Mouse (Mus musculus): ENCODE data around the gene Hmga1.

GRCm38 (mm10) chr17:27579816-27580215 lies 23.5 kb downstream of the Hmga1 start:
- TF ChIP-seq CTCF (IDR thresholded peaks at IDR 0.05; ENCODE audit: insufficient read depth, low read depth, low read length) (no peak), POLR2A (IDR thresholded peaks at IDR 0.05; ENCODE audit: insufficient read depth, low read depth, low read length) (no peak)

Measured in olfactory bulb, adult 2 months (tissue).